Mouse (Mus musculus) C2C12 (cell line): Measurements from ENCODE around the gene Abca15.

Source experiments
- CTCF ChIP-seq: IDR thresholded peaks from one replicate; pipeline ENCODE4 v1.5.1; 2011; ENCODE audit not compliant: control insufficient read depth, insufficient read depth, insufficient read length
- MAX ChIP-seq: IDR thresholded peaks from one replicate; pipeline ENCODE4 v1.6.1; 2011; ENCODE audit warnings: mild to moderate bottlenecking, control low read depth
- MYOD1 ChIP-seq: IDR thresholded peaks from one replicate; pipeline ENCODE4 v1.6.1; 2011; ENCODE audit warnings: low read depth; ENCODE audit not compliant: control insufficient read depth, insufficient read length
- MYOG ChIP-seq: IDR thresholded peaks from one replicate; pipeline ENCODE4 v1.6.1; 2011; ENCODE audit not compliant: control insufficient read depth, insufficient read length; ENCODE audit errors: extremely low read depth
- USF1 ChIP-seq: IDR thresholded peaks from one replicate; pipeline ENCODE4 v1.6.1; 2011; ENCODE audit warnings: low read depth, mild to moderate bottlenecking, control low read depth, moderate library complexity

- TF ChIP-seq CTCF (no peak), MAX (no peak), MYOG (no peak), USF1 (no peak), MYOD1 (no peak)
These were observed 103.0 kb downstream of the Abca15 start for GRCm38 (mm10) chr7:120431464-120431863.
